Mouse (Mus musculus) frontal cortex, postnatal 36 days (tissue): Measurements from ENCODE around the gene Lrrc18.

Experiments used
- DNase-seq, 2 experiments: peaks; one replicate each; pipeline ENCODE4 v3.0.0; 2022; ENCODE audit warnings: low spot score in 2 of 2

Gene Lrrc18

DNA sequence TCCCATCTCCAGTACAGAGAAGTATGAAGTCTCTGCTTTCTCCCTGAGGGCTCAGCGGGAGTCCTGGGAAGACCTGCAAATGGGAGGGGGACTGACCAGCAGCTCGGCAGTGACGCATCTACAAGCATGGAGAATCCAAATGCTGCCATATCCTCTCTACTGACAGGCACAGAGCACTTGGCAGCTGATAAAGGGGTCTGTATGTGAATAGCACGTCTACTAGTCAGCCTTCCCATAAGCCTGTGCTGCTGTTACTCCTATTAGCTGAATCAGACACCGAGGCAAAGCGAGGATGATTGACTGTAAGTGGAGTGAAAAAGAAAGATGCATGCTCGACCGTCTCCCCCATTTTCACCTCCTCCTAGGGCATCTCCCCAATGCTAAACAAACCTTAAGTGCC, 62.3 kb downstream of the Lrrc18 start:
- no peak for DNase-seq

DNA sequence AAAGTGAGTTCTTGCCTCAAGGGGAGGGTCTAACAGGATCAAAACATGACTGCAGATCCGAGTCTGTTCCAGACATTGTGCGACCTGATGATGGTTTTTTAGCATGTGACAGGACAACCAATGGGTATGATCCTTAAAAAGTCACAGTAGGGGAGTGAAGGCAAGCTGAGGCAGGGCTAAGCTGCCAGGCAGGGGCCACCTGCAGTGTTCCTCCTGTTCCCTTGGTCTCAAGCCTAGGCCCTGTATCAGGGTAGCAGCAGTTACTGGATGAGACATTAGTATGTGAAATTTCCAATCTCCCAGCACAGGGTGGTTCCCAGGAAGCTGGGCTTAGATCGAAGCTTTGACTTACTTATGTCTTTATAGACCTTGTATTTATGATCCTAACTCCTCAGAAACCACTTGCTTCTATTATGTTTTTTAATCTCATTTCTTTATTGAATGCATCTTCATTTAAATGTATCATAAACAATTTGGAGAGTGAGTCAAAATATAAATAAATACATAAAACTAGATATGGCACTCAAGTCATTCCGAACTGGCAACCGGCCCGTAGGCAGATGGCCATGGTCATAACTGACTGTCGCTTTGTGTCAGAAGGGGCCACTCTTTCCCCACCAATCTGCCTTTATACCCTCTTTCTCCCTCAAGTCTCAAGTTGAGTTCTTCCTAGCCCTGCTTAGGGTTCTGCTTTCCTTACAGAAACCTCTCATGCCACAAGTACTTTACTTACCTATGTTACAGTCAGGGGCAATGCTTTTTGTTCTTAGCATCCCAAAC, 67.9 kb downstream of the Lrrc18 start:
- DNase-seq = no peak

DNA sequence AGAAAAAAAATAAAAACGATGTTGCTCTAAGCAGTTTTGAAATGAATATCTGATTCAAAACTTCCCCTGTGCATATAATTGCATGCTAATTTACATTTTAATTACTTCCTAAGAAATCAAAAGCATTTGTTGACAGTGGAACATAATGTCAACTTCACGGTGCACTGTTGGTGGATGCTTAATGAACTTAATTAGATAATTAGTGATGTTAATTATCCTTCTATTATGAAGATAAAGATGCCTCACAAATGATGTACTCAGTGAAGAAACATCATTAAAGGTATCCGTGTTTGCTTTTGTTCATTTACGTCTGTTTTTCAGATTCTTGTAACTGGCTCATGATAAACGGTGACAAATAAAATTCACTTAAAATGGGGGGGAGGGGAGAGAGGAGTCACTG, 71.8 kb downstream of the Lrrc18 start:
- DNase-seq = no peak
